Mouse (Mus musculus) ES-E14 (cell line): ENCODE data around the gene Mlc1.

Experiments
- CHD2 ChIP-seq: IDR thresholded peaks from 2 replicates; pipeline ENCODE4 v1.6.1; 2014; ENCODE audit warnings: mild to moderate bottlenecking, low read depth, low read length, inconsistent platforms
- HCFC1 ChIP-seq: IDR thresholded peaks from 2 replicates; pipeline ENCODE4 v1.6.1; 2012; ENCODE audit warnings: low read length, inconsistent platforms, borderline replicate concordance; ENCODE audit not compliant: insufficient read depth
- ZC3H11A ChIP-seq: IDR thresholded peaks from 2 replicates; pipeline ENCODE4 v1.6.1; 2012; ENCODE audit warnings: low read depth, mild to moderate bottlenecking, inconsistent platforms, low read length, borderline replicate concordance
- ZNF384 ChIP-seq: IDR thresholded peaks from 2 replicates; pipeline ENCODE4 v1.6.1; 2012; ENCODE audit warnings: low read depth, low read length, inconsistent platforms

DNA sequence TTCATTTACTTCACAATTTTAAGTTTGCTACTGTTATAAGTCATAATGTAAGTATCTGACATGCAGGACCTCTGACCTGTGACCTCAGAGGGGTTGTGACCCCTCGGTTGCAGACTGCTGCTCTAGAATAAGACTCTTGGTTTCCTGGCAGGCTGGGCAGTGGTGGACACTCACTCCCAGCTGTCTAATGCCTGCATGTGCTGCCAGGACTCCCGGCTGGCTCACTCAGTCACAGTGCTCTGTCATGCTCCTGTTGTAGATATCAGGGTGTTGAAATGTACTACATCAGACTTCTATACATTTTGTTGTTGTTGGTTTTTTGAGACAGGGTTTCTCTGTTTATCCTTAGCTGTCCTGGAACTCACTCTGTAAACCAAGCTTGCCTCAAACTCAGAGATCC, 21.6 kb upstream of the Mlc1 start:
- TF ChIP-seq CHD2 (no peak), ZNF384 (no peak), ZC3H11A (no peak), HCFC1 (no peak)
